Mouse (Mus musculus): Measurements from ENCODE around the gene Gatm.
A peak's percentile ranks its signal among the peaks of the same experiment; 100 is the strongest.

The Gatm gene

DNA sequence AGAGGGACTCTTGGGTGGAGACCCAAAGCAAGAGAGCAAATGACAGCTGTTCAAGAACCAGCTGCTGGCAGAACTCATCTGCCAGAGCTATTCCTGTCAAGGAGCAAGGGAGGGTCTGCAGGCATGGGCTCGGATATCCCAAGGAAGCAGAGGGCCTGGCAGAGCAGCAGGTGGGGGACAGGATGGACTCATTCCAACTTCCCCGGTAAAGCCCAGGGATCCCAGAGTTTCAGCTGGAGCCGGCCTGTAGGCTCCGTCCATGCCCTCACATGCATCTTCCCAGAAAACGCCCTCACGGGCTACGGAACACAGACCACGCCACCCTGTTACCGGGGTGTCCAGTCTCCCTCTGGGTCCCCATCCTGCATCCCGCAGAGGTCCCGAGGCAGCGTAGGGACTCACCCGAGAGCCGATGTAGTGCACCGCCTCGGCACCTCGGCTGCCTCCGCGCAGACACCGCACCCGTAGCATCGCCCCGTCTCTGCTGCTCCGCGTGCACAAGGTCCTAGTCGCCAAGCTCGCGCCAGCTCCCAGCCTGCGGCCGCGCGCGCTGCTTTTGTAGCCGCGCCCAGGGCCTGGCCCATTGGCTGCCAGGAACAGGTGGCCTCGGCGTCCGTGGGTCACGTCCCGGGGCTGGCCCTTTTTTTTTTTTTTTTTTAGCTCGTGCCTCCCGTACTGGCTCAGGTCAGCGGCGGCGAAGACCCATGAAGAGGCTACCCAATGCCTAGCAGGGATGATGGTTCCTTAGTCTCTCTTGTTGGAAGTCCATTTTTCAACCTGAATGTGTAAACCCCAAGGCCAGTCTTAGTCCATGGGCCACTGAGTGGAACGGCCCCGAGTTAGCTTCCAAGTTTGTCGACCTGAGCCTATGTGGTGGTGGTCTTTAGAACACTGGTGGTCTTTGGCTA, at the start of gene Gatm:
Gene Gatm, minus strand, starts transcription at position 558 of the 908 bp plus-strand sequence.
- peak; percentile 11 for DNase-seq (ENCODE audit: low spot score)

- no peak for DNase-seq (ENCODE audit: low spot score)
Measured at GRCm38 (mm10) chr2:122659825-122660224, 48.7 kb upstream of the Gatm start.

GRCm38 (mm10) chr2:122657707-122658524, 46.8 kb upstream of the Gatm start:
- DNase-seq (ENCODE audit: low spot score) = no peak

DNA sequence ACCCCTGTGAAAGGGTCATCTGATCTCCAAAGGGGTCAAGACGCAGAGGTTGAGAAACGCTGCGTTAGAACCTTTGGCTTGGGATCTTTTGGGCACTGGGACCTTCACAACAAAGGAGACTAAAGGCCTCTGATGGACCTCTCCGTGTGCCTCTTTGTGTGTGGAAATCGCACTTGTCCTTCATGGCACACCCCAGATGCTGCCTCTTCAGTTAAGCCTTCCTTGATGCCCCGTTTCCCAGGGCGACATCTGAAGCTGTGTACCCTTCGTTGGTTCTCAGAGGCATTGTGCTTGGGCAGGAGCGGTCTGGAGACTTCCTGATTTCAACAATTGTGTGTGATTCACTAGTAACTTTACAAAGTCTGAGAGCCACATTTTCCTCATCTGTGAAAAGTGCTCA, 45.7 kb upstream of the Gatm start:
- DNase-seq (ENCODE audit: low spot score) = no peak

DNA sequence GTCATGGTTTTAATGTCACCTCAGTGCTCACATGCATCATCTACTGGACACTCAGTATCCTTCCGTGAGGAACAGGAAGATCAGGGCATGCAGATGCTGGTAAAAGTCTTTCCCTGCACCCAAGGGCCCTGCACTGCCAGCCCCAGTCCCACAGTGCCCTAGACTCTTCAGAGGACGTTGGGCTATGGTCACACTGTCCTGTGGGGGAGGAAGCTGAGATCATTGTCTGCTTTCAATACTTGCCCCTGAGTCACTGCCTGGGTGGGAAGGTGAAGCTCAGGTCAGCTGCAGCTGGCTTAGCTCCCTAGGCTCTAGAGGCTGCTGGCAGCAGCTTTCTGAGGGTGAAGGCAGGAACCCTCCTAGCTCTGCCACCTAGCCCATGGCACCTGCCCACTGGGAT, 44.9 kb upstream of the Gatm start:
- no peak for DNase-seq (ENCODE audit: low spot score)

DNA sequence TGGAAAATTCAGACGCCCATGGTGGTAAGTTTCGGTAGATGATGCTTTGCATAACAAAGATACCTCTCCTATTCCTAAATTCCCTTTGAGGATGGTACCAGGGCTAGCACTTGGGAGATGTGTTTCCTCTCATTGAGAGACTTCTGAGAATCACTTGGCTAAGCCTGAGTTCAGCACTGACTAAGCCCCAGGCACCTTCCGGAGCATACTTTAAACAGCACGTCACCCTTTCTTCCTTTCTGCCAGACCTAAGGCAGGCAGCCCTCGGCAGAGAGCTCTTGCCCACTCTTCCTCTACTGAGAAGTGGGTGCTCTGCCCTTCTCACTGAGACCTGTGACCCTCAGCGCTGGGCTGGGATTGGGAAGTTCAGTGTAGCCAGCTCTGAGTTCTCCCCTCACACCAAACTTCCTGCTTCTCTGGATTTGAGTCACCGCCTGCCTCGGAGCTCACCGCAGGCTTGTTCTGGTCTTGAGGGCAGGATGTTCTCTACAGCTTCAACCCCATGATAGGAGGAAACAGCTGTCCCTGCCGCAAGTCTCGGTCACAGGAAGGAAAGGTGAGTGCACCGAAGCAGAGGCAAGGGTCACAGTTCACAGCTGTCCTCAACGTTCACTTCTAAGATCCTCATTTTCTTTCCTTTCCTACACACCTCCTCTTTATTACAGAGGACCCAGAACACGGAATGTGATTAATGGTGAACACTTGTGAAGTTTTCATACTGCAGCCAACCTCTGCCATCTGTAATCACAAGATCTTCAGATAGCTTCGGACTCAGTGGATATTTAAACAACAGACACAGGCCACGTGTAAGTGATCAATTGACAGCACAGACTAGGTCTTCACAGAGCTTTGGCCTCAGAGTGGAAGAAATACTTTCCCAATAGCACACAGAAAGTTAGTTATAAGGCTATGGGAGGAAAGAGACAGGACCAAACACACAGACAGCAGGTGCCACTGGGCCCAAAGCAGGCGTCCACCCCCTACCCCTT, 41.3 kb upstream of the Gatm start:
- DNase-seq (ENCODE audit: low spot score) = peak; percentile 30

- no peak for DNase-seq (ENCODE audit: low spot score)
Measured at GRCm38 (mm10) chr2:122638673-122639072, 27.6 kb upstream of the Gatm start.

DNA sequence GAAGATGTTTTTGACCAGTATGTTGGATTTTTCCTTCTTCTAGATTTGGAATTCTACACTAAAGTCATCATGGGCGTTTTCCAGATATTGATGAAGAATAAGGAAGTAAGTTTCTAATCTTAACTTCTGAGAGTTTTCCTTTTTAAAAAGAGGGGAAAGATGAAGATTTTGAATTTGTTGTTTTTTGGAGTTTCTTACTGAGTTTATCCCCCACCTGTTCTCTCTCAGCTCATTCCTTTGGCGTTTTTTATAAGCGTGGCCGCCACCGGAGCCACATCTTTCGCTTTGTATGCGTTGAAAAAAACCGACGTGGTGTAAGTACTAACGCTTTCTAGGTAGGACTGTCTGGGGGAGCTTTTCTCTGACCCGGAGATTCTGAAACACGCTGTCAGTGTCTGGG, 26.9 kb upstream of the Gatm start:
- DNase-seq (ENCODE audit: low spot score) = no peak

DNA sequence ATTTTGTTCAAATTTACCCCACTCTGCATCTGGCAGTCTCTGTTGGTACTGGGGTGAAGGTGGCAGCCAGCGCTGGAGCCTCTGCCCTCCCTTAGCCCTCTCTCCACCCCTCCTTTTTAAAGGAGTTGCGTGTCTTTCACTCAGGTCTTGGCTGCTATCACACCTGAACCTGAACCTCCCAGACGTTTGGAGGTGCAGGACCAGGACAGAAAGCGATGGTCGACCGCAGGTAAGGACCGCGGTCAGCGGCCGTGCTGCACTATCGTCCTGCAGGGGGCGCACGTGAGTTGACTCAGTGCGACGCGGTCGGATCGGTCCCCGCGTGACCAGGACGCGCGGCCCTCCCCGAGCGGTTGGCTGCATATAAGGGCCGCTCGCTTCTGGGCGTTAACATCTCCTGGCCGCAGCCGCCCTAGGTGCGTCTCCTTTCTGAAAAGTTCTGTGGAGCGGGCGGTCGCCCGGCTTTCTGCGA, 26.5 kb upstream of the Gatm start:
- DNase-seq (ENCODE audit: low spot score) = peak; percentile 47

GRCm38 (mm10) chr2:122636686-122637085, 25.6 kb upstream of the Gatm start, which contains the start of gene AA467197:
Gene AA467197 (plus strand): TSS chr2:122636986.
- DNase-seq (ENCODE audit: low spot score) = no peak

DNA sequence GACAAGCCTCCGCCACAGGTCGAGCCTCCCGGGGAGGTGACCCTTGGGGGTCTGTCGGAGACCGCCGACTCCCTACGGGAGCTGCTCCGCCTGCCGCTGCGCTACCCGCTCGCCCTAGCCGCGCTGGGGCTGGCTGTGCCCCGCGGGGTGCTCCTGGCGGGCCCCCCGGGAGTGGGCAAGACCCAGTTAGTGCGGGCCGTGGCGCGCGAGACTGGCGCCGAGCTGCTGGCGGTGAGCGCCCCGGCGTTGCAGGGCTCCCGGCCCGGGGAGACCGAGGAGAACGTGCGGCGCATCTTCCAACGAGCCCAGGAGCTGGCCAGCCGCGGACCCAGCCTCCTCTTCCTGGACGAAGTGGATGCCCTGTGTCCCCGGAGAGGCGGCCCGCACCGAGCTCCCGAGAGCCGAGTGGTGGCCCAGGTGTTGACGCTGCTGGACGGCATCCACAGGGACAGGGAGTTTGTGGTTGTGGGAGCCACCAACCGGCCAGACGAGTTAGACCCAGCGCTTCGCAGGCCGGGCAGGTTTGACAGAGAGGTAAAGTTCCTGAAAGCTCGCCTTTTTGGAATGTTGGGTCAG, 20.2 kb upstream of the Gatm start:
- DNase-seq (ENCODE audit: low spot score) = no peak

- peak; percentile 62 for DNase-seq (ENCODE audit: low spot score)
Measured at GRCm38 (mm10) chr2:122630465-122631225, 19.5 kb upstream of the Gatm start.

DNA sequence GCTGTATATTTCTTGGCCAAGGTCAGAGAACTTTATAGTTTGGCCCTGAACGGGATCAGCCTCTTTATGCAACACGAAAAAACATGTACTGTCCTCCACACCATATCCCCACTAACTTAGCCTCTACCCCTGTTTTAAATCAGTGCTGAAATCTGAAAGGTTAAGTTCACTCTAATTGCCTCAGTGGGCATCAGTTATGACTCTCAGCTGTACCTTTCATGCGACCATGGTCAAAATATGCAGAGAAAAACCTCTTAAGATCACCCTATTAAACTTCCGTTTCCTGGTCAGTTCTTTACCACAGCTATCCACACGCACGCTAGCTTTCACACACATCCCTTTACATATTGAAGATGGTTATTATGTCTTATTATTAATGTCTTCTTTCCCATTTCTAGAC, 18.8 kb upstream of the Gatm start:
- no peak for DNase-seq (ENCODE audit: low spot score)

DNA sequence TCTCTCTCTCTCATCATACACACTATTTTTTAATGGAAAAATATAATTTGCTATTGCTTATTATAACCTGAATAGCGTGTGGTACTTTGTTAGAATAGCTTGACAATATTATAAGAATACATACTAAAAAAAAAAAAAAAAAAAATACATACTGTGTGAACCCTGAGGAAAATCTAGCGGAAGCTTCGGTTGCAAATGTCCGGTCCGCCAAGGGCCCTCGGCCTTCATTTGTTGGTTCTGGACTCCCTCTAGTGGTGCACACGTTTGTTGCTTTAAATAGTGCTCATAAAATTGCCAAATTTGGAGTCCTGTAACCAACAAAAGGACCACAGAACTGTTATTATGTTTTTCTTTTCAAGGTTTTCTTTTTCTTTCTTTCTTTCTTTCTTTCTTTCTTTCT, 17.9 kb upstream of the Gatm start:
- no peak for DNase-seq (ENCODE audit: low spot score)

- DNase-seq (ENCODE audit: low spot score) = no peak
Measured at GRCm38 (mm10) chr2:122625930-122626329, 14.8 kb upstream of the Gatm start.

DNA sequence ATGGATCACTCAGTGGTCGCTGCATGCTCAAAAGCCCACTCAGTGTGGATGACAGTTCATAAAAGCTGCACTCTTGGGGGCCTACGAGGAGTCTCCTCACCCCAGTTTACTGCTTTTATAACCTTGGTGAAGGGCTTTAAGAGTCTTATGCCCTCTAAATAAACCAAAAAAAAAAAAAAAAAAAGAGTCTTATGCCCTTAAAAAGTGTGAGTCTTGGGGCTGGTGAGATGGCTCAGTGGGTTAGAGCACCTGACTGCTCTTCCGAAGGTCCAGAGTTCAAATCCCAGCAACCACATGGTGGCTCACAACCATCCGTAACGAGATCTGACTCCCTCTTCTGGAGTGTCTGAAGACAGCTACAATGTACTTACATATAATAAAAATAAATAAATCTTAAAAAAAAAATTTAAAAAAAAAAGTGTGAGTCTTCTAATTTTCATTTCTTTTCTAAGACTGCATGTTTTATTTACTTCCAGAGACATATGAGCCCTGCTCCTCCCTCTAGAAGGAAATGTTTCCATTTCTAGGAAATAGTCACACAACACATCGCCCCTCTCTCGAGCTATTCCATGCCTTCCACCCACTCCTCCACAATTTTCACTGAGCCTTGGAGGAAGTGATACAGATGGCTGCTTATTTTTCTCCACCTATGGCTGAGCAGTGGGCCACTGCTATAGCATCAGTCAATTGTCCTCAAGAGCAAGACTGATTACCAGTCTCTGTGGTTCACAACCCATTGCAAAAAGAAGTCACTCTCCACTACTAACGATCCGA, 10.4 kb upstream of the Gatm start:
- DNase-seq (ENCODE audit: low spot score) = no peak

GRCm38 (mm10) chr2:122618719-122619118, 7.6 kb upstream of the Gatm start:
- DNase-seq (ENCODE audit: low spot score) = no peak

DNA sequence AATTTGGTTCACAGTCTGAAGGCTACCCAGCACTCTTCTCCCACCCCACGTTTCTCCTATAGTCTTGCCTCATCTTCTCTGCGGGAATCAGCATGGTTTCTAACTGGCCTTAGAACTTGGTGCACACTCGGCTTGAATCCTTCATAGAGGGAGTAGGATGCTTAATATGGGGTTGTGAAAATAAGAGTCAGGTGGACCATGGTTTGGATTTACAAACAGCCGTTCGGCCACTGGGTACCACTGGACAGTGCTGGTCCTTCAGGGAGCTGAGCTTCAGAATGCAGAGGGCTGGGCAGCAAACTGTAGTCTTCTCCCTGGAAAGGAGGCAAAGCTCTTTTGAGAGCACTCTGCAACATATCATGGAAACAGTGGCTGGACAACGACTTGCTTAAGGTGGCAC, 6.7 kb upstream of the Gatm start:
- DNase-seq (ENCODE audit: low spot score) = no peak

- no peak for DNase-seq (ENCODE audit: low spot score)
Measured at GRCm38 (mm10) chr2:122616237-122616636, 5.1 kb upstream of the Gatm start.

- DNase-seq (ENCODE audit: low spot score) = no peak
Measured at GRCm38 (mm10) chr2:122611654-122611973, 511 bp upstream of the Gatm start.
